Mouse (Mus musculus): ENCODE data around the gene Rfx2. TPM values are rescaled to one million over a fixed set of nuclear protein-coding genes. Genes with fewer than 3 reads are reported as not detected.
A peak's percentile ranks its signal among the peaks of the same experiment; 100 is the strongest.

Gene Rfx2
- polyA plus RNA-seq, 1 experiment: 15.4 TPM

GRCm38 (mm10) chr17:56871767-56872166 is 41.0 kb upstream of the Rfx2 start:
- H3K27me3 ChIP-seq (ENCODE audit: control insufficient read depth, insufficient read depth, low read length): no peaks in the 10 kb centered on the region
- H3K4me3 ChIP-seq (ENCODE audit: low read depth, low read length): no peak overlapping the region
- no peak for TF ChIP-seq CTCF (IDR thresholded peaks at IDR 0.05; ENCODE audit: extremely low read depth, insufficient read length, insufficient replicate concordance, low read depth, low read length)
- no peak for TF ChIP-seq POLR2A (IDR thresholded peaks at IDR 0.05; ENCODE audit: low read depth, low read length)
- H3K27ac ChIP-seq (ENCODE audit: insufficient read depth, low read depth, low read length): no peak overlapping the region
- no peaks in the 10 kb centered on the region for H3K4me1 ChIP-seq (ENCODE audit: control insufficient read depth, insufficient read depth, insufficient read length, low read length)
- H3K36me3 ChIP-seq (ENCODE audit: control insufficient read depth, insufficient read depth, low read length): no peaks in the 10 kb centered on the region
- 70% methylated on average over 8 of the region's 8 CpGs for WGBS

- H3K36me3 ChIP-seq (ENCODE audit: control insufficient read depth, insufficient read depth, low read length): no peaks in the 10 kb centered on the region
- no peak overlapping the region for H3K27ac ChIP-seq (ENCODE audit: insufficient read depth, low read depth, low read length)
- no peaks in the 10 kb centered on the region for H3K27me3 ChIP-seq (ENCODE audit: control insufficient read depth, insufficient read depth, low read length)
- no peaks in the 10 kb centered on the region for H3K4me1 ChIP-seq (ENCODE audit: control insufficient read depth, insufficient read depth, insufficient read length, low read length)
- 58% methylated on average over 15 of the region's 15 CpGs for WGBS
- no peak for TF ChIP-seq POLR2A (IDR thresholded peaks at IDR 0.05; ENCODE audit: low read depth, low read length)
- TF ChIP-seq CTCF (IDR thresholded peaks at IDR 0.05; ENCODE audit: extremely low read depth, insufficient read length, insufficient replicate concordance, low read depth, low read length): no peak
- H3K4me3 ChIP-seq (ENCODE audit: low read depth, low read length): no peak overlapping the region
Observed at GRCm38 (mm10) chr17:56870287-56870953, 39.6 kb upstream of the Rfx2 start.

GRCm38 (mm10) chr17:56869481-56869977 is 38.7 kb upstream of the Rfx2 start:
- no peak for TF ChIP-seq CTCF (IDR thresholded peaks at IDR 0.05; ENCODE audit: extremely low read depth, insufficient read length, insufficient replicate concordance, low read depth, low read length)
- TF ChIP-seq POLR2A (IDR thresholded peaks at IDR 0.05; ENCODE audit: low read depth, low read length): no peak
- H3K4me3 ChIP-seq (ENCODE audit: low read depth, low read length): no peak overlapping the region
- no peaks in the 10 kb centered on the region for H3K4me1 ChIP-seq (ENCODE audit: control insufficient read depth, insufficient read depth, insufficient read length, low read length)
- H3K27ac ChIP-seq (ENCODE audit: insufficient read depth, low read depth, low read length): no peak overlapping the region
- H3K27me3 ChIP-seq (ENCODE audit: control insufficient read depth, insufficient read depth, low read length): no peaks in the 10 kb centered on the region
- WGBS: 81% methylated on average over 9 of the region's 9 CpGs
- H3K36me3 ChIP-seq (ENCODE audit: control insufficient read depth, insufficient read depth, low read length): no peaks in the 10 kb centered on the region

GRCm38 (mm10) chr17:56866071-56866470 is 35.3 kb upstream of the Rfx2 start:
- Histone ChIP-seq H3K36me3 (ENCODE audit: control insufficient read depth, insufficient read depth, low read length) (no peaks in the 10 kb centered on the region), H3K27ac (ENCODE audit: insufficient read depth, low read depth, low read length) (no peak overlapping the region), H3K4me3 (ENCODE audit: low read depth, low read length) (no peak overlapping the region), H3K4me1 (ENCODE audit: control insufficient read depth, insufficient read depth, insufficient read length, low read length) (0 out of 2 replicates have a peak, but pooled peaks cover 3% of the 10 kb centered on the region), H3K27me3 (ENCODE audit: control insufficient read depth, insufficient read depth, low read length) (no peaks in the 10 kb centered on the region)
- TF ChIP-seq CTCF (IDR thresholded peaks at IDR 0.05; ENCODE audit: extremely low read depth, insufficient read length, insufficient replicate concordance, low read depth, low read length) (no peak), POLR2A (IDR thresholded peaks at IDR 0.05; ENCODE audit: low read depth, low read length) (no peak)
- WGBS: 79% methylated on average over 7 of the region's 7 CpGs

GRCm38 (mm10) chr17:56861197-56861596 is 30.4 kb upstream of the Rfx2 start:
- Histone ChIP-seq H3K4me1 (ENCODE audit: control insufficient read depth, insufficient read depth, insufficient read length, low read length) (0 out of 2 replicates have a peak, but pooled peaks cover 3% of the 10 kb centered on the region), H3K27ac (ENCODE audit: insufficient read depth, low read depth, low read length) (no peak overlapping the region), H3K4me3 (ENCODE audit: low read depth, low read length) (no peak overlapping the region), H3K36me3 (ENCODE audit: control insufficient read depth, insufficient read depth, low read length) (no peaks in the 10 kb centered on the region), H3K27me3 (ENCODE audit: control insufficient read depth, insufficient read depth, low read length) (no peaks in the 10 kb centered on the region)
- no peak for TF ChIP-seq CTCF (IDR thresholded peaks at IDR 0.05; ENCODE audit: extremely low read depth, insufficient read length, insufficient replicate concordance, low read depth, low read length)
- no peak for TF ChIP-seq POLR2A (IDR thresholded peaks at IDR 0.05; ENCODE audit: low read depth, low read length)
- WGBS: 26% methylated on average over 3 of the region's 3 CpGs

GRCm38 (mm10) chr17:56858922-56859321 is 28.1 kb upstream of the Rfx2 start:
- Histone ChIP-seq H3K27ac (ENCODE audit: insufficient read depth, low read depth, low read length) (peak overlapping the region; percentile 55; the same call in 1 of the 2 replicates), H3K27me3 (ENCODE audit: control insufficient read depth, insufficient read depth, low read length) (no peaks in the 10 kb centered on the region), H3K36me3 (ENCODE audit: control insufficient read depth, insufficient read depth, low read length) (no peaks in the 10 kb centered on the region), H3K4me1 (ENCODE audit: control insufficient read depth, insufficient read depth, insufficient read length, low read length) (0 out of 2 replicates have a peak, but pooled peaks cover 3% of the 10 kb centered on the region), H3K4me3 (ENCODE audit: low read depth, low read length) (no peak overlapping the region)
- 43% methylated on average over 7 of the region's 7 CpGs for WGBS
- no peak for TF ChIP-seq POLR2A (IDR thresholded peaks at IDR 0.05; ENCODE audit: low read depth, low read length)
- no peak for TF ChIP-seq CTCF (IDR thresholded peaks at IDR 0.05; ENCODE audit: extremely low read depth, insufficient read length, insufficient replicate concordance, low read depth, low read length)

GRCm38 (mm10) chr17:56858216-56858615 is 27.4 kb upstream of the Rfx2 start:
- H3K4me1 ChIP-seq (ENCODE audit: control insufficient read depth, insufficient read depth, insufficient read length, low read length): 0 out of 2 replicates have a peak, but pooled peaks cover 3% of the 10 kb centered on the region
- H3K36me3 ChIP-seq (ENCODE audit: control insufficient read depth, insufficient read depth, low read length): no peaks in the 10 kb centered on the region
- WGBS: 32% methylated on average over 4 of the region's 4 CpGs
- no peak overlapping the region for H3K4me3 ChIP-seq (ENCODE audit: low read depth, low read length)
- TF ChIP-seq CTCF (IDR thresholded peaks at IDR 0.05; ENCODE audit: extremely low read depth, insufficient read length, insufficient replicate concordance, low read depth, low read length) (peak; percentile 92; the same call in 1 of the 2 replicates), POLR2A (IDR thresholded peaks at IDR 0.05; ENCODE audit: low read depth, low read length) (no peak)
- H3K27ac ChIP-seq (ENCODE audit: insufficient read depth, low read depth, low read length): no peak overlapping the region
- no peaks in the 10 kb centered on the region for H3K27me3 ChIP-seq (ENCODE audit: control insufficient read depth, insufficient read depth, low read length)
